Mouse (Mus musculus): ENCODE results near the gene Tsc22d4. TPM values are rescaled to one million over a fixed set of nuclear protein-coding genes. Genes with fewer than 3 reads are reported as not detected.
"Not testable (repeated sequence)": the region's sequence is repeated elsewhere in the genome, so short reads cannot be mapped to it uniquely, and the experiment has no call there.

Tsc22d4 gene
- polyA plus RNA-seq, 1 experiment: 48.1 TPM

DNA sequence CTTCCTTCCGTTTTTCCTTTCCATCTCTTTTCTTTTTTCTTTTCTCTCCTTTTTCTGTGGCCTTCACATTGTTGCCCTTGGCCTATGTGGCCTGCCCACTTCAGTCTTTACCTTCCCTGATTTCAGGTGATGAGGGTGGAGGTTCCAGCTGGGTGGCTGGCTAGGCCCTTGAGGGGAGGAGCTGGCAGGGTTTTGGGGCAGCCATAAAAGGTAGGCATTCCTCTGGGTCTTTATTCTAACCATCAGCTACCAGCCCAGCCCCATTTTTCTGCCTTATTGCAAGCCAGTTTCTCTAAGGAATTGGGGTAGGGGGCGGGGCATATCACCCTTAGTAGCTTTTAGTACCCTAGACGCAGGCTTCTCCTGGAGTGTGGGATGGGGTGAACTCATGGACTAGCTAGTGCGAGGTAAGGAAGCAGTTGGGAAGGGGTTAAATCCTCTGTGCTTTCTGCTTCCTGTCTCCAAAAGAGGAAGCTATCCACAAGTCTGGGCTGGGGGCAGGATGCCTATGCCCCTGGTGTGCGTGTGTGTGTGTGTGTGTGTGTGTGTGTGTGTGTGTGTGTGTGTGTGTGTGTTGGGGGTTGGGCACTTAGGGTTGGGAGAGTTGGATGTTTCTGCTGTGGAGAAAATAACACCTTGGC lies 2.7 kb downstream of the Tsc22d4 start:
- Histone ChIP-seq H3K27me3 (ENCODE audit: control insufficient read depth, insufficient read depth, insufficient read length) (no peaks in the 10 kb centered on the region), H3K36me3 (ENCODE audit: control insufficient read depth, insufficient read depth) (peaks cover 5% of the 10 kb centered on the region), H3K4me2 (ENCODE audit: low read depth) (peak overlapping the region; percentile 94), H3K79me2 (ENCODE audit: control insufficient read depth, insufficient read depth) (peaks cover 27% of the 10 kb centered on the region), H3K4me3 (peak overlapping the region; percentile 97), H3ac (ENCODE audit: control insufficient read depth, insufficient read length) (no peak overlapping the region)
- TF ChIP-seq MAX (IDR thresholded peaks at IDR 0.05; ENCODE audit: low read depth): no peak
- no peak for TF ChIP-seq MYOG (IDR thresholded peaks at IDR 0.05; ENCODE audit: control insufficient read depth in 1 of 3, insufficient read depth in 1 of 3, insufficient read length in 2 of 3, low read depth in 2 of 3)
- TF ChIP-seq POLR2A (IDR thresholded peaks at IDR 0.05; ENCODE audit: insufficient read length, low read depth): no peak
- TF ChIP-seq TCF3 (IDR thresholded peaks at IDR 0.05; ENCODE audit: insufficient read length, low read depth): no peak
- TF ChIP-seq USF1 (IDR thresholded peaks at IDR 0.05; ENCODE audit: low read depth): no peak

DNA sequence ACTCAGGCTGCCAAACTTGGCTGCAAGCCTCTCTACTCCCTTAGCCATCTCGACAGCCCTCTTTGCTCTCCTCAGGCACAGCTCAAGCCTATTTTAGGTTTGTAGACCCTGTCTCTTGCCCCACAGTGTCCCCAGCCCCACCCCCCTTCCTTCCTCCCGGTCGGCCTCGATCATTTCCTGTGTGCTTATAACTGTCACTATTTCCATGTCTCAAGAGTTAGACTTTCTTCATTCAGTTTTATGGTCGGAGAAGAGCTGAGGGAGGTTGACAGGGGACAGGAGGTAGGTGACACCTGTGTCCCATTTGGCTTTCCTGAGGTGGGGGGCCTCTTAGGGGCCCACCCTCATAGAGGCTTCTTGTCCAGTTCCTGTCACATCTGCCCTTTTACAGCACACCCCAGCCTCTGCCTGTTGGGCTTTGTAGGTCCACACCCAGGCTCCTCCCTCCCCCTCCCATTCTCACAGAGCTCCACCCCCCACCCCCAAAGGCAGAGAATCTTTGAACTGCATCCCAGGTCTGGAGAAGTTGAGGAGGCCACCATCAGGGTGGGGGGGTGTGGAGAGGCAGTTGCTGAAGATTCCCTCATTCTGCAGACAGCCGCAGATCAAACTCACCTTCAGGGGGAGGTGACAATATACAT lies 3.8 kb downstream of the Tsc22d4 start:
- no peak overlapping the region for H3ac ChIP-seq (ENCODE audit: control insufficient read depth, insufficient read length)
- TF ChIP-seq MYOG (IDR thresholded peaks at IDR 0.05; ENCODE audit: control insufficient read depth in 1 of 3, insufficient read depth in 1 of 3, insufficient read length in 2 of 3, low read depth in 2 of 3) (no peak), REST (IDR thresholded peaks at IDR 0.05; ENCODE audit: insufficient read depth, insufficient read length) (no peak), CEBPB (IDR thresholded peaks at IDR 0.05; ENCODE audit: insufficient read depth, poor library complexity, severe bottlenecking) (no peak), MAX (IDR thresholded peaks at IDR 0.05; ENCODE audit: low read depth) (no peak), POLR2A (IDR thresholded peaks at IDR 0.05; ENCODE audit: insufficient read length, low read depth) (no peak), SRF (IDR thresholded peaks at IDR 0.05; ENCODE audit: control insufficient read depth, insufficient read length, low read depth) (no peak), E2F4 (IDR thresholded peaks at IDR 0.05; ENCODE audit: insufficient read depth) (no peak), TCF12 (IDR thresholded peaks at IDR 0.05; ENCODE audit: insufficient read depth, poor library complexity, severe bottlenecking) (no peak), POLR2AphosphoS2 (IDR thresholded peaks at IDR 0.05; ENCODE audit: insufficient read length, low read depth) (no peak), USF1 (IDR thresholded peaks at IDR 0.05; ENCODE audit: low read depth) (no peak), TCF3 (IDR thresholded peaks at IDR 0.05; ENCODE audit: insufficient read length, low read depth) (no peak), MYOD1 (IDR thresholded peaks at IDR 0.05; ENCODE audit: control insufficient read depth in 1 of 3, insufficient read length in 2 of 3, low read depth in 2 of 3) (no peak)
- peak overlapping the region; percentile 94 for H3K4me2 ChIP-seq (ENCODE audit: low read depth)
- peaks cover 5% of the 10 kb centered on the region for H3K36me3 ChIP-seq (ENCODE audit: control insufficient read depth, insufficient read depth)
- H3K79me2 ChIP-seq (ENCODE audit: control insufficient read depth, insufficient read depth): peaks cover 27% of the 10 kb centered on the region
- no peaks in the 10 kb centered on the region for H3K27me3 ChIP-seq (ENCODE audit: control insufficient read depth, insufficient read depth, insufficient read length)
- H3K4me3 ChIP-seq: peak overlapping the region; percentile 97

- peaks cover 27% of the 10 kb centered on the region for H3K79me2 ChIP-seq (ENCODE audit: control insufficient read depth, insufficient read depth)
- not testable (repeated sequence) for H3ac ChIP-seq (ENCODE audit: control insufficient read depth, insufficient read length); H3K4me2 ChIP-seq (ENCODE audit: low read depth); H3K36me3 ChIP-seq (ENCODE audit: control insufficient read depth, insufficient read depth); H3K4me3 ChIP-seq; H3K27me3 ChIP-seq (ENCODE audit: control insufficient read depth, insufficient read depth, insufficient read length)
Measured at GRCm38 (mm10) chr5:137750212-137750611, 4.7 kb downstream of the Tsc22d4 start.

DNA sequence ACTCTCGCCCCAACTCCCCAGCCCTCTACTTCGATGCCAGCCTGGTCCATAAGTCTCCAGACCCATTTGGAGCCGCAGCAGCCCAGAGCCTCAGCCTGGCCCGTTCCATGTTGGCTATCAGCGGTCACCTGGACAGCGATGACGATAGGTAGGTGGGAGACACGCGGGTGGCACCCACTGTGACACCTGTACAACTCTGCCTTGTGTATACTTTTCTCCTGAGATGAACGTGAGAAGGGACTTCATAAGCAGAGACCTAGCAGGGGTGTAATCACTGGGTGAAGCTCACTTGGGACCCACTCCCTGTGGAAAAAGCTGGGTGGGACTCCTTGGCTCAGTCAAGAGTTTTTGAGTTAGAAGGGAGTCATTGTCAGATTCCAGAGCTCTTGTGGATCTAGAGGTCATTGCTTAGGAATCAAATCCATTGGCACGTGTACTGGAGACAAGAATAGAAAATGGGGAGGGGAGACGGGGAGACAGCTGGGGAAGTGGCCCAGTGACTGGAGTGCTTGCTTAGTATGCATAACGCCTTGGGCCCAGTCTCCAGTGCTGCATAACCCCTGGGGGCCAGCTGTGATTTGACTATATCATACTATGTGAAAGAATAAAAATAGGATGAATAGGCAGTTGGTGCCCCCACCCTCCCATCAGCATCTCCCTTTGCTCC lies 5.8 kb downstream of the Tsc22d4 start:
- peaks cover 26% of the 10 kb centered on the region for H3K79me2 ChIP-seq (ENCODE audit: control insufficient read depth, insufficient read depth)
- H3K4me3 ChIP-seq: no peak overlapping the region
- no peak overlapping the region for H3K4me2 ChIP-seq (ENCODE audit: low read depth)
- no peaks in the 10 kb centered on the region for H3K27me3 ChIP-seq (ENCODE audit: control insufficient read depth, insufficient read depth, insufficient read length)
- H3K36me3 ChIP-seq (ENCODE audit: control insufficient read depth, insufficient read depth): peaks cover 5% of the 10 kb centered on the region
- no peak for TF ChIP-seq TCF3 (IDR thresholded peaks at IDR 0.05; ENCODE audit: insufficient read length, low read depth)
- TF ChIP-seq POLR2AphosphoS2 (IDR thresholded peaks at IDR 0.05; ENCODE audit: insufficient read length, low read depth): peak; percentile 19
- TF ChIP-seq MYOD1 (IDR thresholded peaks at IDR 0.05; ENCODE audit: control insufficient read depth in 1 of 3, insufficient read length in 2 of 3, low read depth in 2 of 3): peak in 1 of 3 experiments; percentile 53
- TF ChIP-seq REST (IDR thresholded peaks at IDR 0.05; ENCODE audit: insufficient read depth, insufficient read length): no peak
- no peak for TF ChIP-seq CEBPB (IDR thresholded peaks at IDR 0.05; ENCODE audit: insufficient read depth, poor library complexity, severe bottlenecking)
- TF ChIP-seq USF1 (IDR thresholded peaks at IDR 0.05; ENCODE audit: low read depth): no peak
- no peak for TF ChIP-seq E2F4 (IDR thresholded peaks at IDR 0.05; ENCODE audit: insufficient read depth)
- peak in 2 of 3 experiments; percentile 20 to 47 for TF ChIP-seq MYOG (IDR thresholded peaks at IDR 0.05; ENCODE audit: control insufficient read depth in 1 of 3, insufficient read depth in 1 of 3, insufficient read length in 2 of 3, low read depth in 2 of 3)
- no peak overlapping the region for H3ac ChIP-seq (ENCODE audit: control insufficient read depth, insufficient read length)

DNA sequence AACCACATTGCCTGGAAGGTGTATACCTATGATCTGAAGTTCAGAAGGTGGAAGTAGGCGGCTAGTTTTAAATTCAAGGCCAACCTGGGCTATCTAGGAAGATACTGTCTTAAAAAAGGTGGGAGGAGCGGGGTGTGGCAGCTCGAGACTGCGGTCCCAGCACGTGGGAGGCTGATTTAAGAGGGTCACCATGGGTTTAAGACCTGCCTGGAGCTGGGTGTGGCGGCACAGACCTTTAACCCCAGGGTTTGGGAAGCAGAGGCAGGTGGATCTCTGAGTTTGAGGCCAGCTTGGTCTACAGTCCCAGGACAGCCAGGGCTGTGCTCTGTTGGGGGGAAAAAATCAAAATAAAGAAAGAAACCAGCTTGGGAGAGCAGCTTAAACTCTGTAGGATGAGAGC lies 6.5 kb downstream of the Tsc22d4 start:
- Histone ChIP-seq H3K4me2 (ENCODE audit: low read depth) (no peak overlapping the region), H3K27me3 (ENCODE audit: control insufficient read depth, insufficient read depth, insufficient read length) (no peaks in the 10 kb centered on the region), H3ac (ENCODE audit: control insufficient read depth, insufficient read length) (no peak overlapping the region), H3K4me3 (no peak overlapping the region), H3K36me3 (ENCODE audit: control insufficient read depth, insufficient read depth) (peaks cover 5% of the 10 kb centered on the region), H3K79me2 (ENCODE audit: control insufficient read depth, insufficient read depth) (peaks cover 20% of the 10 kb centered on the region)
- TF ChIP-seq SRF (IDR thresholded peaks at IDR 0.05; ENCODE audit: control insufficient read depth, insufficient read length, low read depth): no peak
- TF ChIP-seq CEBPB (IDR thresholded peaks at IDR 0.05; ENCODE audit: insufficient read depth, poor library complexity, severe bottlenecking): no peak
- TF ChIP-seq E2F4 (IDR thresholded peaks at IDR 0.05; ENCODE audit: insufficient read depth): no peak
- TF ChIP-seq USF1 (IDR thresholded peaks at IDR 0.05; ENCODE audit: low read depth): no peak
- TF ChIP-seq POLR2AphosphoS2 (IDR thresholded peaks at IDR 0.05; ENCODE audit: insufficient read length, low read depth): no peak
- no peak for TF ChIP-seq MYOD1 (IDR thresholded peaks at IDR 0.05; ENCODE audit: control insufficient read depth in 1 of 3, insufficient read length in 2 of 3, low read depth in 2 of 3)
- TF ChIP-seq MYOG (IDR thresholded peaks at IDR 0.05; ENCODE audit: control insufficient read depth in 1 of 3, insufficient read depth in 1 of 3, insufficient read length in 2 of 3, low read depth in 2 of 3): no peak
- TF ChIP-seq MAX (IDR thresholded peaks at IDR 0.05; ENCODE audit: low read depth): no peak
- no peak for TF ChIP-seq REST (IDR thresholded peaks at IDR 0.05; ENCODE audit: insufficient read depth, insufficient read length)
- no peak for TF ChIP-seq POLR2A (IDR thresholded peaks at IDR 0.05; ENCODE audit: insufficient read length, low read depth)
- TF ChIP-seq TCF3 (IDR thresholded peaks at IDR 0.05; ENCODE audit: insufficient read length, low read depth): no peak
- TF ChIP-seq TCF12 (IDR thresholded peaks at IDR 0.05; ENCODE audit: insufficient read depth, poor library complexity, severe bottlenecking): no peak

All from myocyte (in vitro differentiated cells).